Comparison of ENCODE assay signal across 8 mouse cellular contexts in genomic region chr17:66680662-66681061, GRCm38 (mm10).
DNase-seq lines count a peak whose midpoint lies in the region; ATAC-seq and TF ChIP-seq lines count a peak whose summit lies in the region.

No protein-coding gene starts in this region.

- WGBS in kidney, adult 2 months, result 38% methylated on average over 4 of the region's 4 CpGs
- WGBS in kidney, embryonic 14.5 days, result 22% methylated on average over 4 of the region's 4 CpGs
- WGBS in forebrain, embryonic 15.5 days, result 17% methylated on average over 4 of the region's 4 CpGs

- ATAC-seq in kidney, embryonic 14.5 days (ENCODE audit: low FRiP score, low TSS enrichment), result no peak
- 0 out of 2 replicates have a peak, but pooled peaks have one; percentile 58 for ATAC-seq in forebrain, embryonic 15.5 days (replicated peaks)

- no peak overlapping the region for H3K4me3 ChIP-seq in kidney, adult 2 months (ENCODE audit: insufficient read depth, low read depth, low read length)
- H3K4me3 ChIP-seq in kidney, embryonic 14.5 days (ENCODE audit: low read length), result no peak overlapping the region
- no peak overlapping the region for H3K4me3 ChIP-seq in ES-E14 (ENCODE audit: insufficient read depth in 1 of 2, low read depth in 1 of 2, low read length in 2 of 2, poor library complexity in 1 of 2, severe bottlenecking in 1 of 2)
- H3K4me3 ChIP-seq in forebrain, embryonic 15.5 days, result no peak overlapping the region

- peak; percentile 84 for TF ChIP-seq CTCF in kidney, adult 2 months (conservative IDR thresholded peaks at IDR 0.05; ENCODE audit: insufficient read depth, insufficient read length, low read depth, low read length)

- in situ Hi-C loops in ES-E14 (cut with MboI; ENCODE audit: low sequenced_read_pairs in 2 of 2, unreplicated experiment in 2 of 2), result no loop called here

- H3K9me3 ChIP-seq in kidney, embryonic 14.5 days (ENCODE audit: control insufficient read depth, low read length), result no peaks in the 10 kb centered on the region
- H3K9me3 ChIP-seq in ES-E14 (ENCODE audit: control insufficient read depth, insufficient read depth, low read depth, low read length), result no peaks in the 10 kb centered on the region
- H3K9me3 ChIP-seq in forebrain, embryonic 15.5 days, result no peaks in the 10 kb centered on the region

- DNase-seq in kidney, adult 2 months, result peak; percentile 50
- DNase-seq in ES-E14 (ENCODE audit: low read depth, low spot score), result peak; percentile 34
- DNase-seq in brain, adult 2 months (ENCODE audit: low read depth, low spot score), result peak; percentile 76
- DNase-seq in kidney, postnatal 14 days, result peak; percentile 53
- DNase-seq in lung, postnatal 14 days, result peak; percentile 70
- peak; percentile 14 for DNase-seq in thymus, postnatal 25 days

- no peak overlapping the region for H3K9ac ChIP-seq in kidney, embryonic 14.5 days (ENCODE audit: low read depth, low read length)
- H3K9ac ChIP-seq in ES-E14 (ENCODE audit: insufficient read depth, low read depth, low read length, poor library complexity, severe bottlenecking), result no peak overlapping the region
- no peak overlapping the region for H3K9ac ChIP-seq in forebrain, embryonic 15.5 days (replicated peaks)

- no peak overlapping the region for H3K27ac ChIP-seq in kidney, adult 2 months (ENCODE audit: insufficient read depth, low read depth, low read length)
- no peak overlapping the region for H3K27ac ChIP-seq in kidney, embryonic 14.5 days (ENCODE audit: low read depth, low read length)
- H3K27ac ChIP-seq in ES-E14 (ENCODE audit: insufficient read depth, low read depth, low read length, poor library complexity, severe bottlenecking), result no peak overlapping the region
- no peak overlapping the region for H3K27ac ChIP-seq in forebrain, embryonic 15.5 days (replicated peaks)

- no peaks in the 10 kb centered on the region for H3K4me1 ChIP-seq in kidney, adult 2 months (ENCODE audit: control insufficient read depth, insufficient read depth, low read length)
- H3K4me1 ChIP-seq in kidney, embryonic 14.5 days (ENCODE audit: control insufficient read depth, insufficient read depth, low read length), result no peaks in the 10 kb centered on the region
- no peaks in the 10 kb centered on the region for H3K4me1 ChIP-seq in ES-E14 (ENCODE audit: control insufficient read depth in 2 of 2, insufficient read depth in 2 of 2, low read length in 2 of 2, poor library complexity in 1 of 2)
- H3K4me1 ChIP-seq in forebrain, embryonic 15.5 days, result no peaks in the 10 kb centered on the region

- no peaks in the 10 kb centered on the region for H3K36me3 ChIP-seq in kidney, adult 2 months (ENCODE audit: control insufficient read depth, insufficient read depth, low read length)
- H3K36me3 ChIP-seq in kidney, embryonic 14.5 days (ENCODE audit: control insufficient read depth, insufficient read depth, low read length), result no peaks in the 10 kb centered on the region; the same call in 1 of the 2 replicates
- H3K36me3 ChIP-seq in ES-E14 (ENCODE audit: control insufficient read depth, insufficient read depth, low read length, poor library complexity, severe bottlenecking), result no peaks in the 10 kb centered on the region
- no peaks in the 10 kb centered on the region for H3K36me3 ChIP-seq in forebrain, embryonic 15.5 days

- no peak for TF ChIP-seq POLR2A in kidney, adult 2 months (IDR thresholded peaks at IDR 0.05; ENCODE audit: low read depth, low read length)

- H3K4me2 ChIP-seq in kidney, embryonic 14.5 days (replicated peaks; ENCODE audit: low read depth, low read length), result no peak overlapping the region
- no peak overlapping the region for H3K4me2 ChIP-seq in forebrain, embryonic 15.5 days (replicated peaks)

- H3K27me3 ChIP-seq in kidney, adult 2 months (replicated peaks; ENCODE audit: control insufficient read depth, insufficient read depth, low read length), result no peaks in the 10 kb centered on the region
- no peaks in the 10 kb centered on the region for H3K27me3 ChIP-seq in kidney, embryonic 14.5 days (ENCODE audit: control insufficient read depth, insufficient read depth, low read length)
- H3K27me3 ChIP-seq in forebrain, embryonic 15.5 days, result no peaks in the 10 kb centered on the region

TF ChIP-seq in ES-E14, 5 proteins besides CTCF, POLR2A, EP300 and RAD21:
- TF ChIP-seq ZC3H11A (IDR thresholded peaks at IDR 0.05; ENCODE audit: borderline replicate concordance, low read depth, low read length), result peak; percentile 59
- TF ChIP-seq HCFC1 (IDR thresholded peaks at IDR 0.05; ENCODE audit: borderline replicate concordance, insufficient read depth, low read length), result no peak
- no peak for TF ChIP-seq ZNF384 (IDR thresholded peaks at IDR 0.05; ENCODE audit: low read depth, low read length)

Comparison
In these comparisons a context has a peak if more than half of its experiments do, and no peak if none do; other contexts are left out.
1. DNase-seq: peak in every context shown above with its lines; median percentile 76 in brain, adult 2 months; 70 in lung, postnatal 14 days; 53 in kidney, postnatal 14 days; 50 in kidney, adult 2 months; 34 in ES-E14; 14 in thymus, postnatal 25 days.